Mouse (Mus musculus): ENCODE data around the gene Twist1. TPM values are rescaled to one million over a fixed set of nuclear protein-coding genes. Genes with fewer than 3 reads are reported as not detected.

Twist1 gene
- 1.0 and 1.7 TPM in 2 replicates for polyA plus RNA-seq (2015; fragmentation: Nextera tagmentation; extraction: Ambion mirVana)

DNA sequence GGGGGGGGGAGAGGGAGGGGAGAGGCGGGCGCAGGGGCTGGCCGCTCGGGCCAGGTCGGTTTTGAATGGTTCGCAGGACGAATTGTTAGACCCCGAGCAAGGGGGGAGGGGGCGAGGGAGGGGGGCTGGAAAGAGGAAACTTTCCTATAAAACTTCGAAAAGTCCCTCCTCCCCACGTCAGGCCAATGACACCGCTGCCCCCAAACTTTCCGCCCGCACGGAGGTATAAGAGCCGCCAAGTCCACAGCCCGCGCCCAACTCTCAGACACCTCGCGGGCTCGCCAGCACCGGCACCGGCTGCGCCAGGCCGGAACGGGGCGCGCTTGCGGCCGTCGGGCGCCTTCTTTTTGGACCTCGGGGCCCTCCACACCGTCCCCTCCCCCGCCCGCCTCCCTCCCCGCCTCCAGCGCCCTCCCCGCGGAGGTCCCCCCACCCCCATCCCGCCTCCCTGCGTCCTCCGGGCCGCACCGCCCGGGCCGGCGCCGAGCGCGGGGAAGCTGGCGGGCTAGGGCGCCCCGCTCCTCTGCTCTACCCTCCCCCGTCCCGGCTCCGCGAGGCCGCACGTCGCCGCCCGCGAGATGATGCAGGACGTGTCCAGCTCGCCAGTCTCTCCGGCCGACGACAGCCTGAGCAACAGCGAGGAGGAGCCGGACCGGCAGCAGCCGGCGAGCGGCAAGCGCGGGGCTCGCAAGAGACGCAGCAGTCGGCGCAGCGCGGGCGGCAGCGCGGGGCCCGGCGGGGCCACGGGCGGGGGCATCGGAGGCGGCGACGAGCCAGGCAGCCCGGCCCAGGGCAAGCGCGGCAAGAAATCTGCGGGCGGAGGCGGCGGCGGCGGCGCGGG is at the start of gene Twist1:
TSS of gene Twist1 (plus strand) at position 272 of the 841 bp plus-strand sequence.
- Histone ChIP-seq H3K36me3 (no peaks in the 10 kb centered on the region), H3K9ac (replicated peaks) (peak within 1 kb of the TSS; percentile 66), H3K9me3 (no peaks in the 10 kb centered on the region), H3K4me2 (replicated peaks) (peak within 1 kb of the TSS; percentile 81), H3K27ac (no peak within 1 kb of the TSS), H3K27me3 (peaks cover 89% of the 10 kb centered on the region), H3K4me3 (replicated peaks) (peak within 1 kb of the TSS; percentile 52), H3K4me1 (replicated peaks) (peaks cover 32% of the 10 kb centered on the region)
- peak; percentile 75 for ATAC-seq
- WGBS = under 1% methylated on average over 89 of the region's 105 CpGs

GRCm38 (mm10) chr12:33926751-33927150 is 30.7 kb upstream of the Twist1 start:
- H3K4me3 ChIP-seq (replicated peaks) = no peak overlapping the region
- WGBS = 8% methylated on average over 3 of the region's 3 CpGs
- H3K27me3 ChIP-seq = peaks cover 38% of the 10 kb centered on the region
- H3K4me1 ChIP-seq (replicated peaks) = peaks cover 24% of the 10 kb centered on the region
- no peaks in the 10 kb centered on the region for H3K9me3 ChIP-seq
- H3K9ac ChIP-seq (replicated peaks) = no peak overlapping the region
- no peak for ATAC-seq
- no peak overlapping the region for H3K27ac ChIP-seq
- no peaks in the 10 kb centered on the region for H3K36me3 ChIP-seq
- H3K4me2 ChIP-seq (replicated peaks) = no peak overlapping the region

DNA sequence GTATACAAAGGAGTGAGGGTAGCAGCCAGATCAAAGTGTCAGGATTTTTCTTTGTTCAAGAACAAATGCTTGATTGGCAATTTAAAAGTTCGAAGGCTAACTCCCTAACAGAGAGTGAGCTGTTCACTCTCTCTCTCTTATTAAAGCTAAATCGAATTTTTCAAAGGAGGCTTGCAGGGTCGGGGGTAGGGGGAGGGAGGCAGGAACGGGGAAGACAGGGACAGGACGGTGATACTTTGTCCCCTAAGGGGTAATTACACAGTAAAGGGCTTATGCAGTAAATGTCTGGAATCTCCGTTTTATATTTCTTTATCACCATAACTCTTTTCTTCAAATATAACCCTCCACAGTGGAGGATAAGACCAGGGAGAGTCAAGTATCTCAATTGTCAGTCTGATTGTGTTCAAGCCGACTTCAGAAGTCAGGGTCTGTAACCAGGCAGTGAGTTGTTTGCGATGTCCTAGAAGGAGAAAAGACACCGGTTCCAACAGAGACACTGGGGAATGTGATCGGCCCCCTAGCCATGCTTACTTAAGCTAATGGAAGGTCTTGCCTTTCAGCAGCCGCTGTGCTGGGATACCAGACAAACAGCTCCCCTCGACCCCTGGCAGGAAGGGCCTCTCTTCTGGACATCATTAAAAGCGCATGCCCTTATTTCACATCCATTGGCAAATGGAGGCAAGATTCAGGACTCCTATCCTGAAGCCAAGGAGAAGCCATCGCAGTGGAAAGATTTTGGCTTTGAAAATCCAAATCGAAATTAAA is 30.0 kb upstream of the Twist1 start:
- Histone ChIP-seq H3K9ac (replicated peaks) (no peak overlapping the region), H3K4me1 (replicated peaks) (peaks cover 24% of the 10 kb centered on the region), H3K27me3 (peaks cover 38% of the 10 kb centered on the region), H3K36me3 (no peaks in the 10 kb centered on the region), H3K27ac (no peak overlapping the region), H3K4me3 (replicated peaks) (peak overlapping the region; percentile 44), H3K4me2 (replicated peaks) (peak overlapping the region; percentile 74), H3K9me3 (no peaks in the 10 kb centered on the region)
- WGBS = under 1% methylated on average over 15 of the region's 15 CpGs
- peak; percentile 62 for ATAC-seq

DNA sequence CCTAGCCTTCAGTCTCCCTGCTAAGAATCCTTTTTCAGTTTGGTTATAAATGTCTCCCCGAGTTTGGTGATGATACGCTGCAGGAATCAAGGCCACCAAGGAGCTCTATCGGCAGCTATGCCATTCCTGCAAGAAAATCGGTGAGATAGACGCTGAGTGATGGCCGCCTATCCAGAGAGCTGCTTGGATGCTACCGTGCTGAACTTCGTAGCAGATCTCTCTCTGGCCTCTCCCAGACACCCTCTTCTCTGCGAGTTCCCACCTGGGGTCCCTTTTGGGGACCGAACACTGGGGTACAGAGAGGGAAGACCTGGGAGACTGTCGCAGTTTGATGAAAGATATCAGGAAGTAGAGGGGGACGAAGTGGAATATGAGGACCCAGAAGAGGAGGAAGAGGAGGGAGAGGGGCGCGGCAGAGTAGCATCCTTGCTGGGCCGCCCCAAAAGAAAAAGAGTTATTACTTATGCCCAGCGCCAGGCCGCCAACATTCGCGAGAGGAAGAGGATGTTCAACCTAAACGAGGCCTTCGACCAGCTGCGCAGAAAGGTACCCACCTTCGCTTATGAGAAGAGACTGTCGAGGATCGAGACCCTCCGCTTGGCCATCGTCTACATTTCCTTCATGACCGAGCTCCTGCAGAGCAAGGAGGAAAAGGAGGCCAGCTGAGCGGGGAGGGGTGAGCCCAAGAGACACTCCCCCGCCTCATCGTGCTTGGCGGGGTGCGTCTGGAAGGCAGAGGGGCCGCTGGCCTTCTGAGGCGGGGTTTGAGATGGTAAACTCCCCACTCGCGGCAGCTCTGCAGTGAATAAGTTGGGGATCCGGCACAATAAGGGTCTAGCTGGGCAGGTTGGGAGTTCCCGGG is 28.9 kb upstream of the Twist1 start, which contains the start of gene Ferd3l:
TSS of gene Ferd3l (plus strand) at position 95 of the 862 bp plus-strand sequence.
- Histone ChIP-seq H3K27ac (no peak within 1 kb of the TSS), H3K4me1 (replicated peaks) (peaks cover 24% of the 10 kb centered on the region), H3K9me3 (no peaks in the 10 kb centered on the region), H3K9ac (replicated peaks) (peak within 1 kb of the TSS; percentile 56), H3K4me2 (replicated peaks) (peak within 1 kb of the TSS; percentile 74), H3K27me3 (peaks cover 38% of the 10 kb centered on the region), H3K36me3 (no peaks in the 10 kb centered on the region), H3K4me3 (replicated peaks) (peak within 1 kb of the TSS; percentile 44)
- peak; percentile 51 for ATAC-seq
- WGBS = under 1% methylated on average over 39 of the region's 39 CpGs

GRCm38 (mm10) chr12:33952843-33953242 is 4.6 kb upstream of the Twist1 start:
- H3K27ac ChIP-seq = no peak overlapping the region
- no peak for ATAC-seq
- H3K36me3 ChIP-seq = no peaks in the 10 kb centered on the region
- no peak overlapping the region for H3K4me2 ChIP-seq (replicated peaks)
- H3K9ac ChIP-seq (replicated peaks) = no peak overlapping the region
- no peak overlapping the region for H3K4me3 ChIP-seq (replicated peaks)
- peaks cover 54% of the 10 kb centered on the region for H3K27me3 ChIP-seq
- no peaks in the 10 kb centered on the region for H3K9me3 ChIP-seq
- WGBS = 4% methylated on average over 3 of the region's 3 CpGs
- H3K4me1 ChIP-seq (replicated peaks) = peaks cover 16% of the 10 kb centered on the region

GRCm38 (mm10) chr12:33954931-33955565 is 2.4 kb upstream of the Twist1 start:
- no peak overlapping the region for H3K4me3 ChIP-seq (replicated peaks)
- 5% methylated on average over 8 of the region's 8 CpGs for WGBS

GRCm38 (mm10) chr12:33955606-33956295 is 1.7 kb upstream of the Twist1 start:
- ATAC-seq = no peak
- H3K36me3 ChIP-seq = no peaks in the 10 kb centered on the region
- WGBS = 2% methylated on average over 28 of the region's 28 CpGs
- no peaks in the 10 kb centered on the region for H3K9me3 ChIP-seq
- H3K27ac ChIP-seq = no peak overlapping the region
- H3K4me2 ChIP-seq (replicated peaks) = 0 out of 2 replicates have a peak overlapping the region, but pooled peaks have one; percentile 26
- peaks cover 78% of the 10 kb centered on the region for H3K27me3 ChIP-seq
- H3K4me1 ChIP-seq (replicated peaks) = peaks cover 27% of the 10 kb centered on the region
- no peak overlapping the region for H3K9ac ChIP-seq (replicated peaks)
- no peak overlapping the region for H3K4me3 ChIP-seq (replicated peaks)

More at GRCm38 (mm10) chr12:33954931-33955565, 2.4 kb upstream of the Twist1 start:
- Histone ChIP-seq H3K4me1 (replicated peaks) (peaks cover 27% of the 10 kb centered on the region), H3K27ac (no peak overlapping the region), H3K36me3 (no peaks in the 10 kb centered on the region), H3K4me2 (replicated peaks) (no peak overlapping the region), H3K9me3 (no peaks in the 10 kb centered on the region), H3K27me3 (peaks cover 73% of the 10 kb centered on the region), H3K9ac (replicated peaks) (no peak overlapping the region)
- ATAC-seq = no peak

- Histone ChIP-seq H3K4me2 (replicated peaks) (peak overlapping the region; percentile 81), H3K9me3 (no peaks in the 10 kb centered on the region), H3K36me3 (no peaks in the 10 kb centered on the region), H3K4me1 (replicated peaks) (peaks cover 27% of the 10 kb centered on the region), H3K27ac (no peak overlapping the region), H3K9ac (replicated peaks) (no peak overlapping the region), H3K27me3 (peaks cover 81% of the 10 kb centered on the region), H3K4me3 (replicated peaks) (peak overlapping the region; percentile 52)
- WGBS = under 1% methylated on average over 42 of the region's 43 CpGs
- peak; percentile 34 for ATAC-seq
Measured at GRCm38 (mm10) chr12:33956576-33957399, 683 bp upstream of the Twist1 start.

DNA sequence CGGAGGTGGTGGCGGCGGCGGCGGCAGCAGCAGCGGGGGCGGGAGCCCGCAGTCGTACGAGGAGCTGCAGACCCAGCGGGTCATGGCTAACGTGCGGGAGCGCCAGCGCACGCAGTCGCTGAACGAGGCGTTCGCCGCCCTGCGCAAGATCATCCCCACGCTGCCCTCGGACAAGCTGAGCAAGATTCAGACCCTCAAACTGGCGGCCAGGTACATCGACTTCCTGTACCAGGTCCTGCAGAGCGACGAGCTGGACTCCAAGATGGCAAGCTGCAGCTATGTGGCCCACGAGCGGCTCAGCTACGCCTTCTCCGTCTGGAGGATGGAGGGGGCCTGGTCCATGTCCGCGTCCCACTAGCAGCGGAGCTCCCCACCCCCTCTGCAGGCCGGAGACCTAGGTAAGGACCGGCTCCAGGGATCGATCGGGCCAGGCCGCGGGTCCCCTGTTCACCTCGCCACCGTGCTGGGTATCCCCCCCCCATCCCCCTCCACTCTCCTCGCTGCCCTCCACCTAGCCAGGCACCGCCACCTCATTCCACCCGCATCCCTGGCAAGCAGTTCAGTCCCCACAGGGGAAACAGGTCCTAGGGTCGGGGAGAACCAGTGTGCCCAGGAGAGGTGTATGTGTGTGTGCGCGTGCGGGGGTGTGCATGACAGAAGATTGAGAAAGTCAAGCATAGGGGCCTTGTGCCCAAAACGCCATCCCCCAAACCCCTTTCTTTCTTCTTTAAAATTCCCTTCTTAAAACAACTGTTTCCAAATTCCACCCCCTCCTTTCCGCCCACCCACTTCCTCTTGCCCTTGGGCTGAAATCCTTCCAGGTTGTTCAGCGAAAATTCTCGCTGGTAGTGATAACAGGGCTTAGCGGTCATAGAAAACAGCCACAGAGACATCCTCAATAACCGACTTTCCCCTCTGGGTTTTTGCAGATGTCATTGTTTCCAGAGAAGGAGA is 1.0 kb downstream of the Twist1 start:
- peak; percentile 61 for ATAC-seq
- H3K27me3 ChIP-seq = peaks cover 91% of the 10 kb centered on the region
- peak overlapping the region; percentile 52 for H3K4me3 ChIP-seq (replicated peaks)
- peaks cover 32% of the 10 kb centered on the region for H3K4me1 ChIP-seq (replicated peaks)
- H3K9me3 ChIP-seq = no peaks in the 10 kb centered on the region
- H3K27ac ChIP-seq = no peak overlapping the region
- no peaks in the 10 kb centered on the region for H3K36me3 ChIP-seq
- WGBS = under 1% methylated on average over 56 of the region's 56 CpGs
- peak overlapping the region; percentile 66 for H3K9ac ChIP-seq (replicated peaks)
- H3K4me2 ChIP-seq (replicated peaks) = peak overlapping the region; percentile 81
